Mouse (Mus musculus) embryonic fibroblast, embryonic 13.5 days (primary cell): ENCODE data around the gene Gm5737. TPM values are rescaled to one million over a fixed set of nuclear protein-coding genes. Genes with fewer than 3 reads are reported as not detected.
A peak's percentile ranks its signal among the peaks of the same experiment; 100 is the strongest.

Source experiments
- H3K27ac ChIP-seq: 2 replicates; pipeline ENCODE4 v1.5.1; 2012; ENCODE audit warnings: low read length, control low read depth, inconsistent platforms; ENCODE audit not compliant: insufficient read depth
- H3K4me1 ChIP-seq: 2 replicates; pipeline ENCODE4 v1.6.1; 2011; ENCODE audit warnings: low read length; ENCODE audit not compliant: control insufficient read depth, insufficient read depth
- H3K4me3 ChIP-seq: 2 replicates; pipeline ENCODE4 v1.5.1; 2011; ENCODE audit warnings: mild to moderate bottlenecking, control low read depth, low read length; ENCODE audit not compliant: insufficient read depth
- CTCF ChIP-seq: IDR thresholded peaks from 2 replicates; pipeline ENCODE4 v1.5.1; 2011; ENCODE audit warnings: mild to moderate bottlenecking, control low read depth, low read length, moderate library complexity, borderline replicate concordance; ENCODE audit not compliant: insufficient read depth
- POLR2A ChIP-seq: IDR thresholded peaks from 2 replicates; pipeline ENCODE4 v1.6.1; 2011; ENCODE audit warnings: low read depth, mild to moderate bottlenecking, control low read depth, low read length, moderate library complexity
- polyA plus RNA-seq: library from polyadenylated mRNA; stranded (reverse); fragments of >200 nt; gene quantifications from 2 replicates; pipeline ENCODE4 v1.2.4, GENCODE M21; 2011; ENCODE audit warnings: low read depth; ENCODE audit not compliant: missing spikeins, insufficient read length

Gene Gm5737
- polyA plus RNA-seq, 1 experiment = not detected

GRCm38 (mm10) chr7:120825097-120825496 is 12.9 kb downstream of the Gm5737 start:
- Histone ChIP-seq H3K4me1 (no peaks in the 10 kb centered on the region), H3K4me3 (no peak overlapping the region), H3K27ac (no peak overlapping the region)
- TF ChIP-seq POLR2A (no peak), CTCF (no peak)

GRCm38 (mm10) chr7:120826408-120826807 is 14.2 kb downstream of the Gm5737 start:
- TF ChIP-seq CTCF = peak; percentile 83
- no peak for TF ChIP-seq POLR2A
- Histone ChIP-seq H3K4me3 (no peak overlapping the region), H3K4me1 (no peaks in the 10 kb centered on the region; the same call in 1 of the 2 replicates), H3K27ac (no peak overlapping the region)

GRCm38 (mm10) chr7:120830431-120831381 is 18.5 kb downstream of the Gm5737 start:
- H3K4me3 ChIP-seq = peak overlapping the region; percentile 52
- TF ChIP-seq POLR2A (no peak), CTCF (no peak)
- H3K4me1 ChIP-seq = no peaks in the 10 kb centered on the region; the same call in none of the 2 replicates
- H3K27ac ChIP-seq = no peak overlapping the region

GRCm38 (mm10) chr7:120834426-120834825 is 22.3 kb downstream of the Gm5737 start:
- Histone ChIP-seq H3K27ac (no peak overlapping the region), H3K4me3 (peak overlapping the region; percentile 56), H3K4me1 (no peaks in the 10 kb centered on the region; the same call in none of the 2 replicates)
- TF ChIP-seq POLR2A (no peak), CTCF (no peak)

GRCm38 (mm10) chr7:120834863-120835372 is 22.8 kb downstream of the Gm5737 start:
- TF ChIP-seq CTCF = no peak
- TF ChIP-seq POLR2A = peak; percentile 61
- no peaks in the 10 kb centered on the region; the same call in none of the 2 replicates for H3K4me1 ChIP-seq
- peak overlapping the region; percentile 70 for H3K27ac ChIP-seq
- H3K4me3 ChIP-seq = peak overlapping the region; percentile 56

- TF ChIP-seq POLR2A = peak; percentile 61
- peak; percentile 91 for TF ChIP-seq CTCF
- Histone ChIP-seq H3K27ac (peak overlapping the region; percentile 42; the same call in 1 of the 2 replicates), H3K4me3 (peak overlapping the region; percentile 81), H3K4me1 (no peaks in the 10 kb centered on the region; the same call in 1 of the 2 replicates)
Measured at GRCm38 (mm10) chr7:120835449-120836359, 23.5 kb downstream of the Gm5737 start.

GRCm38 (mm10) chr7:120836361-120836760 is 24.2 kb downstream of the Gm5737 start:
- no peak for TF ChIP-seq POLR2A
- no peak for TF ChIP-seq CTCF
- Histone ChIP-seq H3K4me3 (peak overlapping the region; percentile 45), H3K27ac (no peak overlapping the region), H3K4me1 (no peaks in the 10 kb centered on the region; the same call in 1 of the 2 replicates)

GRCm38 (mm10) chr7:120838436-120839160 is 26.4 kb downstream of the Gm5737 start:
- Histone ChIP-seq H3K4me3 (no peak overlapping the region), H3K27ac (no peak overlapping the region), H3K4me1 (no peaks in the 10 kb centered on the region; the same call in 1 of the 2 replicates)
- TF ChIP-seq POLR2A (no peak), CTCF (no peak)
